Mouse (Mus musculus) kidney, postnatal 25 days (tissue): ENCODE results near the gene Cers1.

Experiments used
- DNase-seq, 2 experiments: peaks; one replicate each; pipeline ENCODE4 v3.0.0; 2021; ENCODE audit warnings: mixed read lengths in 2 of 2

The Cers1 gene

GRCm38 (mm10) chr8:70316511-70317504, 1.2 kb downstream of the Cers1 start:
- DNase-seq, result no peak

- no peak for DNase-seq
Measured at GRCm38 (mm10) chr8:70317872-70318271, 2.3 kb downstream of the Cers1 start.

DNA sequence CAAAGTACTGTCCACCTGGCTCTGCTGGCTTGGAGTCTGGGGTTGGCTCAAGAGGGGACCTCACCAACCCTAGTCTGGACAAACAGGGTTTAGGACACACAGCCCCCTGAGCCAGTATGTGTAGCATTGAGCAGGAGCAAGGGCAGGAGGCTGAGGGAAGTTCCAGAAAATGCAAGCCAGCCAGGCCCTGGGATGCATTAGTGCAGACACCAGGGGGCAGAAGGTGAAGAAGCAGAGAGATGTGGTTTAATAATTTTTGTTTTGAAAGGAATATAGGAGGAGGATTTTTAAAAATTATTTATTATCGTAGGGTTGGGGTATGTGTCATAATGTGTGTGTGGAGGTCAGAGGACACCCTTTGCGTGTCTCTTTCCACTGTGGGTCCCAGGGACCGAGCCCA, 8.1 kb downstream of the Cers1 start:
- DNase-seq, result no peak

DNA sequence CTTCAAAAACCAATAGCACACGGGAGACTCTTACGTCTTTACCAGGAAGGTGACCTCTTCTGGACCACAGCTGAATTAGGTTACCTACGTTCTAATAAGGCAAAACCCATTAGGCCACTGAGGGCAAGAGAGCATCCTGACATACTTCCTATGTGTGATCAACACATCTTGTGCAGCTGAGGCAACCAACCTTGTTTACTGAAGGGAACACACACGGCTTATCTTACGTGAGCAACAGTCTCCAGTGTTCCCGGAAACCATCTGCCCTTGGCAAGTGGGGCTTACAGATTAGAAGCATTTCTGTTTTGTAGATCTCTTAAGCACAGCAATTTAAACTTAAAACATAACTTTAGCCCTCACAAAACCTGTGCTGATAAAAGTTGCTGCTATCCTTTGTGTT, 11.9 kb downstream of the Cers1 start:
- no peak for DNase-seq

- DNase-seq, result no peak
Measured at GRCm38 (mm10) chr8:70329124-70329834, 13.7 kb downstream of the Cers1 start, which contains the start of gene Gdf1. Gdf1 (plus strand) TSS chr8:70329817.

DNA sequence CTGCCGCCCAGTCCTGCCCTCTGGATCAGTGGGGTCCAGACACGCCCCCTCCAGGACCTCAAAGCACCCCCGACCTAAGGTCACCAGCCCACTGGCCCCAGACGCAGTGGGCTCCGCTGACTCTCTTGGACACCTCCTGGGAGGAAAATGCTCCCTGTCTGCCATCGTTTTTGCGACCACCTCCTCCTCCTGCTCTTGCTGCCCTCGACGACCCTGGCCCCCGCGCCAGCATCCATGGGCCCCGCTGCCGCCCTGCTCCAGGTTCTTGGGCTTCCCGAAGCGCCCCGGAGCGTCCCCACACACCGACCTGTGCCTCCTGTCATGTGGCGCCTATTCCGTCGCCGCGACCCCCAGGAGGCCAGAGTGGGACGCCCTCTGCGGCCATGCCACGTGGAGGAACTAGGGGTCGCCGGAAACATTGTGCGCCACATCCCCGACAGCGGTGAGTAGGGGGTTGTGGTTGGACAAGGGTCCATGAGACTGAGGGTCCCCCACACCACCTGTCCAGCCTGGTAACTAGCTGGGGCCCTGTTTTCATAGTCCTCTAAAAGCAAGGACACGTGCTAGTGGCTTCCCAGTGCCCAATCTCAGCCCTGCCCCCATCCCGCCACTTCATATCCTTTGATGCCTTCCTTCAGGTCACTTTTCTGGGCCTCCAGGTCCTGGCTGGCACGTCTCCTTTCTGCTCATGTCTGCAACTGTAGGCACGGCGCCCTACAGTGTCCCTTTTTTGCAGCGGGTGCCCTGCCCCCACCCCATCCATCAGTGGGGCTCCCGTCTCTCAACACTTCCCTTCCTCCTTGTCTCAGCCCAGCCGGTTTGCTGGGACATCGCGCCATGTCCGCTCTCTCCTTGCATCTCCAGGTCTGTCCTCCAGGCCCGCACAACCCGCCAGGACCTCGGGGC, 14.5 kb downstream of the Cers1 start:
- DNase-seq, result no peak

DNA sequence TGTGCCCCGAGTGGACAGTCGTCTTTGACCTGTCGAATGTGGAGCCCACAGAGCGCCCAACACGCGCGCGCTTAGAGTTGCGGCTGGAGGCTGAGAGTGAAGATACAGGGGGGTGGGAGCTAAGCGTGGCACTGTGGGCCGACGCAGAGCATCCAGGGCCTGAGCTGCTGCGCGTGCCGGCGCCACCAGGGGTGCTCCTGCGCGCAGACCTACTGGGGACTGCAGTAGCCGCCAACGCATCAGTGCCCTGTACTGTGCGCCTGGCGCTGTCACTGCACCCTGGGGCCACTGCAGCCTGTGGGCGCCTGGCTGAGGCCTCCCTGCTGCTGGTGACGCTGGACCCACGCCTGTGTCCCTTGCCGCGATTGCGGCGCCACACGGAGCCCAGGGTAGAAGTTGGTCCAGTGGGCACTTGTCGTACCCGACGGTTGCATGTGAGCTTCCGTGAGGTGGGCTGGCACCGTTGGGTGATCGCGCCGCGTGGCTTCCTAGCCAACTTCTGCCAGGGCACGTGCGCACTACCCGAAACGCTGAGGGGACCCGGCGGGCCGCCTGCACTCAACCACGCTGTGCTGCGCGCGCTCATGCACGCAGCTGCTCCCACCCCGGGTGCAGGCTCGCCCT, 15.3 kb downstream of the Cers1 start:
- DNase-seq, result no peak

DNA sequence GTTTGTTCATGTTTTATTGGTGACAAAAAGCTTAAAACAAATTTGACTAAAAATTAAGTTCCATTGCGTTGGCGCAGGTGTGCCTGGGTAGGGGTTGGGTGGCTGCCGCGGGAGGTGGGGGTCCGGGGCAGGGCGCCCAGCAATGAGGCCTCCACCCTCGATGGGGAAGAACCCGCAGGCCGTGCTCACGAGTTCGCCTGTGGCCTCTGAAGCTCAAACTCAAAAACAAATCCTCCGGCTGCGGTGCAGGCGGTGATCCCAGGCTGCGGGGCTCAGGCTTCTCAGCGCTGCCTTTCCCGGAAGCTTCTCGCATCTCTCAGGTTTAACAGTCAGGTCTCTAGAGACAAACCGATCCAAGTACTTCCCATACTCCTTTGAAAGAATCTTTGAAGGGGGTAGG, 16.0 kb downstream of the Cers1 start:
- no peak for DNase-seq

DNA sequence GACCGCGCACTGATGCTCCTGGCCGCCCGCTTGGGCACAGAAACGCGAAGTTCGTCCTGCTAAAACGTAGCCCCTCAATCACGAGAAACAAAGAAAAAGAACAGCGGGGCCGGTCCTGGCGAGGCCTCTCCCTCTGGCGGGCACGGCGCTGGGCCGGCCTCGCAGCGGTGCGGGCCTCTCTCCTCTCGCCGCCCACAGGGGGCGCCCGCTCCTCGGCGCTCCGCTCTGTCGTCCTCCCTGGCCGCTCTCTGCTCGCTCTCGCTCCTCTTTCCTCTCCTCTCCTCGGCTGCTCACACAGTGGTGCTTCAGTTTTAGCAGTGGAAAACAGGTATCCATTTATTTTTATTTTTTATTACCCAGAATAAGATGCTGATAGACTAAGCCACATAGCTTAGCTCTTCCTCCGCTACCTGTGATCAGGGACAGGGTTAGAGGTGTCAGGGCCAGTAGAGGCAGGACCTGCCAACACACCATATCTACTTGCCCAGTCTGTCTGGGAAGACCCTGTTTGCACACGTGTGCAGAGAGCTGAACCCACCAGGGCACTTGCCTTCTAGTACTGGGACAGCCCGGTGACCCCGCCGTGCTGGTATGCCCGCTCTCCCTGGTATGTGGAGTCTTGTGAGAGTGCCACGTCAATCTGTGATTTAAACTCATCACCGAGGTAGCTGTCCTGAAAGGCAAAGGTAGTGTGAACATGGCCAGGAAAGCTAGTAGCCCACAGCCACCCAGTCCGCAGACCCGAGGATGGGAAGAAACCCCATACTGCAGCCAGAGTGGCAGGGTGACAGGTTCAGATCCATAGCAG, 16.7 kb downstream of the Cers1 start:
- DNase-seq, result peak; percentile 47 to 62

DNA sequence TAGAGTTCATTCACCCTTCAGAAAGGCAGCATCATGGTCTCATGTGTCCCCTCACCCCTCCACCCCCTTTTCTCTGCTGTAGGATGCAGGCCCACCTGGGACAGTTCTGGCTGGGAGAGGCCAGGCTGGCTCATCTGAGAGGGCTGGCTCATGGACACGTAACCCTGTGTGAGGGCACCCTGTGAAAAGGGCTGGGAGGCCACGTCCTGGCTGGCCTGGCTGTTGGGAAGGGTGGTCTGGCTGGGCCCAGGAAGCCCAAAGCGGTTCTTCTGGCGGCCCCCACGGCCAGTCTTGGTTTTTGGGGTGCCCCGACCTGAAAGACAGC, 17.3 kb downstream of the Cers1 start:
- DNase-seq, result no peak

DNA sequence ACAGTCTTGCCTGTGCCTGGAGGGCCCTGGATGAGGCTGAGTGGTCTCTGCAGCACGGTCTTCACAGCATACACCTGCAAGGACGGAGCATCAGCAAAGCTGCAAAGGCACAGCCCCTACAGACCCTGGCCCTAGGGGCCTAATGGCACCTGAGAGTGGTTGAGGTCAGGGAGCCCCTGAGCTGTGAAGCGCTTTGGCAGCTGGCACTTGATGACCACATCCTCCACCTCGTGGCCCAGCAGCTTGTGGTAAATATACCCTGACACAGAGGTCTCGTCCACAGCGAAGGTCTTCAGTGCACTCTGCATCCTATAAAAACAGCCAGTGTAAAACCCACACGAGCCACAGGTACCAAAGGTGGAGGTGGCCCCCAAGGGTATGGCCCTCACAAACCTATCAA, 23.4 kb downstream of the Cers1 start:
- no peak for DNase-seq

- DNase-seq, result no peak
Measured at GRCm38 (mm10) chr8:70340659-70341058, 25.1 kb downstream of the Cers1 start.

DNA sequence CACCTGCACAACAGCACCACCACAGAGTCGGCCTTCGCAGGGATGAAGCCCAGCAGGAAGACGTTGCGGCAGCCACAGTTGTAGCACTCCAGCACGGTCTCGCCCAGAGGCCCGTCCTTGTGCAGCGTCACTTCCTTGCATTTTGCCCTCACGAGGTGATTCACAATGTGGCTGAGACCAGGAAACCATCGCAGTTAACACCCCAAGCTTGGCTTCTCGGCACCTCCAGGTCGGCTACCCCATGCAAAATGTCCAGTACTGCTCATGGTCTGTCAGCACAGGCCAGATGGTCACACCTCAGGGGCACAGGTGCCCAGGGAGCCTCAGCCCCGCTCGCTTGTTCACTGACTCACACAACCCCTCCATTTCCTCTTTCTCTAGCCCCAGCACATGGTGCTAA, 26.4 kb downstream of the Cers1 start:
- no peak for DNase-seq

DNA sequence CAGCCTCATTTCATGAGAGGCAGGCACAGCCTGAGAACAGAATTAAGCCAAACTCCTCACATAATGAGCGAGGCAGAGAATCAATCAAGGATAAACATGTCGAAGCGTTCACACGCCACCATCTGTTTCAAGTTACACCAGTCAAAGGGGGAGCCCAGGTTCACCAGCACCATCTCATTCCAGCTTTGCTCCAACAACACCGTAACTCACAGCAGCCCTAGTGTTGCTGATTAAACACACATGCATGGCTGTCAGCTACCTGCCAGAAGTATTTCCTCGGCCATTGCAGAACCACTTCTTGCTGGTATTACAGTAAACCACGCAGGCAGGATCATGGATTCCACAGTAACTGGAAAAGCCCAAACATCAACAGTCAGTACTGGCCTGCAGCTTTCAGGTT, 27.5 kb downstream of the Cers1 start:
- DNase-seq, result no peak

- DNase-seq, result peak in 1 of 2 experiments; percentile 48
Measured at GRCm38 (mm10) chr8:70343696-70344095, 28.1 kb downstream of the Cers1 start.

DNA sequence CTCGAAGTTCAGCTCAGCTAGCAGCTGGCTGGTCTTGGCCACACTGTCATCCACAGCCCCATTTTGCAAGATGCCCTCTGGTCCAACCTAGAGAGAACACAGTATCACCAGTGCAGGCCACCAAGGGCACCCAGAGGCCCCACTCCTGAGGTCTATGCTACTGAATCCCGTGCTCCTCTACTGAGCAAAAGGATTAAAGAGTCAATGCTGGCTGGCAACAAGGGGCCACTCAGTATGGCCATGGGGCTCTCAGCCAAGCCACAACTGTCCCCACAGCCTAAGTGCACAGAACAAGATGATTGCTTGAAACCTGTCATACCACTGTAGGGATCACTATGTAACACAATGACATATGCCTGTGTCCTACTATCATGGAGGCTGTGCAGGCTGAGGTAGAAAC, 28.7 kb downstream of the Cers1 start:
- DNase-seq, result no peak

DNA sequence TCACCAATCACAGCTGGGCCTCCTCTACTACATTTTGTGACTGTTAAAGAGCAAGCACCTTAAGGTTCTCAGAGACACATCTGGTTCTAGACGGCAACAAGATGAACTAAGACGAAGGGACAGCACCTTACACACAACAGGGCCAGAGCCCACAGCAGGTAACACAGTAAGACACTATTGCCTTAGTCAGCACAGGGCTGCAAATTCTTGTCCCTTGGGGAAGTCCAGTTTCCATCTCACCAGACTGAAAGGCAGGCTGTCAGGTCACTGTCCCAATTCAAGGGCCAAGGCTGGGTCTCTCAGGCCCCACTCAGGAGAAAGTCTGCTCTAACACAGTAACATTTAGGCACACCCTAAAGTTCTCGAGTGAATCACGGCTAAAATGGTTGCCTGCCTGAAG, 31.9 kb downstream of the Cers1 start:
- DNase-seq, result no peak

GRCm38 (mm10) chr8:70347860-70348420, 32.4 kb downstream of the Cers1 start:
- DNase-seq, result peak; percentile 47 to 80

DNA sequence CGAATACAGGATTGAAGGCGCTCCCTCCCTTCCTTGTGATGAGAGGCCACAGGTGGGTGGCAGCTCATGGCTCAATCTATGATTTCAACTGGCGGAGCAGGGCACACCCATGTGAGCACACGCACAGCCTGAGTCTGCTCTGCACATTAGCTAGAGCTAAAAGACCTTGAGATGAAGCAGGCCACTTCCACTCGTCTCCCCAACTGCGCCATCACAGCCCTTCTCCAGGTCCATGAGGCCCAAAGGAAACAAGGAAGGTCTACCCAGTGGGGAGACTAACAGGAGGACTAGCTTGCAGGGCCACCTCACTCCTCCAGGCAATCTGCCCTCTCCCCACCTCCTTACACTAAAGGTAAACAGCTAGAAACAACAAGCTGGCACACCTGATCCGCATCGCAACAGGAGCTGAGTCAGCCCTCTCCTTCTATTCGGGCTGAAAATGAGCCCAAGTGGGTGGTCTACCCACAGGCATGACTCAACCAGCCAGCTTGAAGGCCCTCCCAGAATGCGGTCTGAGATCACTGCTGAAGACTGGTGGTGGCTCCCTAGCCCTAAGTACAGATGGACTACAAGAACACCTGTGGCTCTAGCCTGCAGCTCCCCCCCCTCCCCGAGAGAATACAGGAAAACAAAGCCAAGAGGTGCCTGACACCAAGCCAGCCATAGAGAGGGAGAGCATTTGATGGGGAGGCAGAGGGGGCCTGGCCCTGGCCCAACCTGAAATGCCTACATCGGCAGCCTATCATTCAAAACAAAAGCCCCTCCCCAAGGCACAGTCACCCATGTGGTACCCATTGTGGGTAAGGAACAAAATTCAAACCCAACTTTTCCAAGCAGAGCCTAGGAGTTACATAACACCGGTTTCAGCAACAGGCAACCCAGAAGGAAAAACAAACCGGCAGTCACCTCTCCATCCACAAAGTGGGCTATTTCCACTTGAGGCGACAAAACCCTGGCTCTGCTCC, 35.7 kb downstream of the Cers1 start:
- DNase-seq, result no peak

DNA sequence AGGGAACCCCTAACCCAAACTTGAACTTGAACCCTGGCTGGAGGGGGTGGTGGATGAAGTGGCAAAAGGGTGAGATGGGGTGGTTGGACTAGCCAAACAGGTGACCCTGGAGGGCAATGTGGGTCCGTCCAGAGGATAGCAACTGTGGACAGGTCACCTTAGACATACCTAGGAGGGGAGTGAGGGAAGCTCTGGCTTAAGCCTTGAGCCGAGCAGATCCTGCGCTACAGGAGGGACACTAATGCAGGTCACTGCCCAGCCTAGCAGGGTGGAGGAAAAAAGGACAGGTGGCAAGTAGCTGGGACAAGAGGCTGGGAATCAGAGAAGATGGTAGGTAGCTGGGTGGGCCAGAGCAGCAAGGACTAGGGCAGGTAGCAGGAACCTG, 36.4 kb downstream of the Cers1 start:
- DNase-seq, result no peak
